Mouse (Mus musculus): ENCODE data around the gene Renbp.

- TF ChIP-seq CTCF (IDR thresholded peaks at IDR 0.05; ENCODE audit: low read depth), result no peak
- TF ChIP-seq EP300 (IDR thresholded peaks at IDR 0.05; ENCODE audit: low read depth), result no peak; the same call in 1 of the 2 replicates
Measured at GRCm38 (mm10) chrX:73921285-73921822, 9.3 kb downstream of the Renbp start.
